Mouse (Mus musculus): ENCODE data around the gene Hivep1.

Gene Hivep1

DNA sequence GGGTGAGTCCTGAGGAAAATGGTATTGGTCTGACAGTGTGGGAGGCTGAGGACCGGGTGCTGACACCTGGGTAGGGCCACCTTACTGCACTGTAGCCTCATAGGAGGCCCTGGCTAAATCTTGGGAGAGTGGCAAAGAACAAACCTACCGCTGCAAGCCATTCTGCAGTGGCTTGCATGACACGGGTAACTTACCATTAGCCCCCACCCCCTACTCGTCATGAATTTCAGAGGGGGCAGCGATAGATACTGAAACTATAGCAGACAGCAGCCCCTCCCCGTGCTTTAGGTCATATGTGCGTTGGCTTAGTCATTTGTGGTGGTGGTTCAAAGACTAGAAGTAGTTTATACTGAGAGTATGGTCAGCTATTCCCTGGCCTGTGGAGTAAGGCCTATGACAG, 61.8 kb downstream of the Hivep1 start:
- no peak for DNase-seq (ENCODE audit: low spot score)

DNA sequence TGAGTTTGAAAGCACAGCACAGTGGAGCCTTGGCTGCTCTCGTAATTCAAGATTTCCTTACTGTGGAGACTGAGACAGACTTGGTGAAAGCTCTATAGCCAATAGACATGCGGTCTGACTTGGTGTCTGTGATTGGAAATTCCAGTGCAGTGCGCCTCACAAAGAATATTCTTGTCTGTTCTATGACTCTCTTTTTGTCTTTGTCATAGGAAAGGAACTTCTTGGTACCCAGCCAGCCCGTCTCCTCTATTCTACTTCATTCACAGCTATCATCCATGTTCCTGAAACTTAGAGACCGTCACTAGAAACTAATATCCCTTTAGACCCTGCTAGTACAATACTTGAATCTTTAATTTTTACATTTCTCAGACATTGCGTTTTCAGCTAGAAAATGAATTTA, 64.5 kb downstream of the Hivep1 start:
- no peak for DNase-seq (ENCODE audit: low spot score)

DNA sequence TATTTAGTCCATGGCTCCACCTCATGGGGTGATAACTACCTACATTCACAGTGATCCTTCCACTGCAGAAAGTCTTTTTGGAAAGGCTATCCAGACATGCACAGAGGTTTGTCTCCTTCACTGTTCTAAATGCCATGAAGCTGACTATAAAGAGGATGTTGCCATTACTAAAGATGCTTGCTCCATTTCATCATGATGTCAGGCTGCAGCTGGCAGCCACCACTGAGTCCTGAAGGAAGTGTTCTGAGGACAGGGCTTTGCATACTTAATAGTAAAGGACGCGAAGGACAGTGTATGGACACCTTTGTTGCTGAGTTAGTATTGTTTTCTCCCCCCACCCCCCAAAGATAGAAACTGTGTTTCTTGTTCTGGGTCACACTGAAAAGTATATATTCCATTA, 67.2 kb downstream of the Hivep1 start:
- no peak for DNase-seq (ENCODE audit: low spot score)

DNA sequence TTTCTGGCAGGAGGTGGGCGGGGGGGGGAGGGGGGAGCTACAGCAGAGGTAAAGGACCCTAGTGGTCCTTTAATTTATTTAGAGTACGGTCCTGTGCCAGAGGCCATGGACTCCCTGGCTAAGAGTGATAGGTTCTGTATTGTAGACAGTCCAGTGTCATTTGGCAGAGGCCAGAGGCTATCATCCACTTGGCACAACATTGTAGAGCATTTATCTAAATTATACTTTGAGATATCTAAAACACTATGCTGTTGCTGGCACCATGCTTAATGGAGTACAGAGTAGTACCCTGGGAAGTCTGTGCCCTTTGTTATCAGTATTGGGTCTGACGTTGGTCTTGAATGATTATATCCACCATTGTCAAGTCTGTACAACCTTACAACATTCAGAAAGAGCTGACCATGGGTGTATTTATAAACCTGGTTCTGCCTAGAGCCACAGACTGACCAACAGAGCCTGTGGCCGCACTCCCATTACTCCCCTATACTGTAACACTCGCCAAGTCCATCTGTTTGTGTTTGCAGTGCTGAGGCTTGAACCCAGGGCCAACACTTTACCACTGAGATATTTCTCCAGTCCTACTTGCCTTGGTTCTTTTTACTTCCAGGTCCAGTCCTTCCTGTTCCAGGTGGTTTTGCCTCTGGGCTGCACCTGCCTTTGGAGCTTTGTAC, 69.4 kb downstream of the Hivep1 start:
- no peak for DNase-seq (ENCODE audit: low spot score)

DNA sequence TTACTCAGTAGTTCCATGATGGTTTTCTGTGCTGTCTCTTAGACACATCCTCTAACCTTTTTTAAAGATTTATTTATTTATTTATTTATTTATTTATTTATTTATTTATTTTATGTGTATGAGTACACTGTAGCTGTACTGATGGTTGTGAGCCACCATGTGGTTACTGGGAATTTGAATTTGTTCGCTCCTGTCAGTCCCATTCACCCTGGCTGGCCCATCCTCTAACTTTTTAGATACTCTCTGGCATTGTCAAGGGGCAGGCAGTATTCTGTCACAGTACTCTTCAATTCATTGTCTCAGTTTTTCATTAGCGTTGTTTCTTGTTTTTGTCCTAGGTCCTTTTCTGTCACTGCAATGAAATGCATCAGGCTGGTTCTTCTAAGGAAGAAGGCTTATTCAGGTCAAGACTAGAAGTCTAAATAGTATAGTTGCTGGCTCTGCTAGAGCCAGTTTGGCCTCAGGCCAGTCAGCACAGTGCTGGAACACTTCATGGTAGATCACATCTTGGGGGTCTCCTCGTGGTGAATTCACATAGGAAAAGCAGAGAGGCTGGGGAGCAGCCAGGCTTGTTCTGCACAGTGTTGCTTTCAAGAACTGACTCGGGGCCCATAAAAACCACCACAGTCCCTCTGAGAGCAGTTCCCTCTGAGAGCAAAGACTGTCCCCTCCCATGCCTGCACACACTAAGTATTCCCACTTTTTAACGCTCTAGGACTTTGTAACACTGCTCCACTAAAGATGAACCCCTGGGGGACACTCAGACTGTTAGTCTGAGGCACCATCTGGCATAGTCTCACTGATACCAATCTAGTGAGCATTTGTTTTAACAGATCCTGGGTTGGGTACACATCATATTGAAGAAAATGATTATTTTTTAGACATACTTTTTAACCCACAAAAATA, 70.2 kb downstream of the Hivep1 start:
- no peak for DNase-seq (ENCODE audit: low spot score)

DNA sequence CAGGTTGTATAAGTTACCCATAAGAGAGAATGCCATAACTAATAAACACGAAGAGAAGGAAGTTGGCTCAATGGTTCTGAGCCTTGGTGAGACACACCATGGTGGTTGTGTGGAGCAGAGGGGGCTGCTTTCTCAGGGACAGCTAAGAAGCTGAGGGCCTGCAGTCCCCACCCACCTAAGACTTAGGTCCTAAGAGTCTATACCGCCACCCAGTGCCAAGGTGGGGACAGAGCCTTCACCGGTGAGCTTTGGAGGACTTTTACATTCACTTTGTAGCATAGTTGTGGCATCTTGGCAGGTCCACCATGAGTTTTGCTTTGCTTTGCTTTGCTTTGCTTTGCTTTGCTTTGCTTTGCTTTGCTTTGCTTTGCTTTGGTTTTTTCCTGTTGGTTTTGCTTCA, 92.8 kb downstream of the Hivep1 start:
- DNase-seq (ENCODE audit: low spot score) = no peak

DNA sequence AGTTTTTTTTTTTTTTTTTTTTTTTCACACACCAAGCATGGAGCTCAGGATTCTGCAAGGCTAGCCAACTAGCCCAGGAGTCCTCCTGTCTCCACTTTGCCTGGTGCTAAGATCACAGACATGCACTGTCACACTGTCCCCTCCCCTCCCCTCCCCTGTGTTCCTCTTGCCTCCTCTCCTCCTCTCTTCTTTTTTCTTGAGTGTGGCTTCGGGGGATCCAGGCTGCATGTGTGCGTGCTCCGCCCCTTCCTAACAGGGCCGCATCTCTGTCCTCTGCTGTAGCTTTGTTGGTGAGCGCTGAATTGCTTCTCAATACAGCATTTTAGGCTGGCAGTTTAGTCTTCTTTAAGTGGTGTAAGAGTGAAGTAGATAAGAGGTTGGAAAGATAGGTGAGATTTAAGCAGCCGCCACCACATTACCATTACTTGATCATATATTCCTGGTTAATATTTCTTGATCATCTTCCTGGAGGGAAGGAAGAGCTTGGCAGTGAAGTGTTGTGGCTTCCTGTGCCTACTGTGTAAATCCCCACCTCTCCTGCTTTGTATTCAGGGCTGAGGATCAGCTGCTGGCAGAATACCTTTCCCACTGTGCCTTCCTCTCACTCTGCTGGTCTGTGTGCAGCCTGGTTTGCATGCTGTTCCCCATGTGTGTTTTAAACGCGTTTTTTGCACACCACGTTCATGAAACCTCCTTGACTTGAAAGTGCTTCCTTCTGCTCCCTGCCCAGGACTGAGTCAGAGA, 97.7 kb downstream of the Hivep1 start:
- no peak for DNase-seq (ENCODE audit: low spot score)

DNA sequence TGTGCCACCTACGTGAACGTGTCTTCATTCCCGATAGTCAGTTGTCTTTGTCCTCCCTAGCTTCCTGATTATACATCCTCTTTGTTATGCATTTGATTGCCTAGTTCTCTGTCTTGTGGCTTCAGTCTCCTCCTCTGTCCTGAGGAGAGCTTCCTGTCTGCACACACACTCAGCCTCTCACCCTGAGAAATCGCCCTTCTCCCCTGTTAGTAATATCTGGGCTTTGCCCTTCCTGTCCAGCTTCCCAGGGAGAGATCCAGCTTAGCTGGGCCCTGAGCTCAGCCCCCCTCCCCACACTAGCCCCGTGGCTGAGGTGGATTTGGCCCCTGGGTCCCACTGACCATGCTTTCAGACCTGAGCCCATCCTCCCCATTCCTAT, 98.2 kb downstream of the Hivep1 start:
- no peak for DNase-seq (ENCODE audit: low spot score)

DNA sequence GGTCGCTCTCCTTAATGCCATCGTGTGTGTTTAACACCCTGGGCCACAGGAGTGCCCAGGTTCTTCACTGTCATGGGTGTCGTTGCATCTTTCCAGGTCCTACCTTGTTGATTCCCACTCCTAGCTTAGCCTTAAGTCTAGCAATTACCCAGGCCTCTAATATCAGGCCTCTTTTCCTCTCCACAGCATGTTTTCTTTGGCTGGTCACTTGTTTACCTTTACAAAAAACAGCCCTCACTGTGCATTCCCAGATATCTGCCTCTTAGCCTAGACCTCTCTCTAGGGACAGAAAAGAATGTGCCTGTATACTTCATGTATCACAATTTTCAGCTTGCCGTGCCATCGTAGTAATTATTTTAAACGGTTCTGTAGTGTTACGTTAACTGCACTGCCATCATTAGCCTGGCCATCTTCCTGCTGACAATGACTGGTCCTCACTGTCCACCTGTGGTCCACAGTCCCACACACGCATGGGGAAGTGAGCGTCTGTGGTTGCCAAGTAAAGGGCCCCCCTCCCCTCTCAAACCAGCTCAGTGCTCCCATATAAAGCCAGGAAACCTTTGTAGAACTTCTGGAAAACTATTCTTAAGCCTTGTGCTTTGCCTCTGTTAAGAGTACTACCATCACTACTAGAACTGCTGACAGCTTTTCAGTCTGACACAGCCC, 98.8 kb downstream of the Hivep1 start:
- DNase-seq (ENCODE audit: low spot score) = no peak

DNA sequence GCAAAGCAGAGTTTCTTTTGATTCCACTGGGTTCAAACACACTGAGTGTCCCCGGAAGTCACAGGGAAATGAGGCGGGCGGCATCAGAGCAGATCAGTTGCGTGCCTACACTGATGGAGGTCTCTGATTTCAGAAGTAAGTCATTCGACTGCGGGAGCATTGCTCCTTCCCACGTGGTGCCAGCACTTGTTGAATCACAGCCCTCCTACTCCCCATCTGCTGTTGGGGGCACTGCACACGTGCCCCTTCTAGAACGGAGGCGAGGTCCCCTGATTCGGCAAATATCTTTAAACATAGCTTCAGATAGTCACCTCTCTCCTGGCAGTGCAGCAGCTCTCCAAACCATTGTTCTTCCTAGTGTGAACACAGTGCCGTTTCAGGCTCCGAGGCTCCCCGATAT, 106.4 kb downstream of the Hivep1 start:
- no peak for DNase-seq (ENCODE audit: low spot score)

DNA sequence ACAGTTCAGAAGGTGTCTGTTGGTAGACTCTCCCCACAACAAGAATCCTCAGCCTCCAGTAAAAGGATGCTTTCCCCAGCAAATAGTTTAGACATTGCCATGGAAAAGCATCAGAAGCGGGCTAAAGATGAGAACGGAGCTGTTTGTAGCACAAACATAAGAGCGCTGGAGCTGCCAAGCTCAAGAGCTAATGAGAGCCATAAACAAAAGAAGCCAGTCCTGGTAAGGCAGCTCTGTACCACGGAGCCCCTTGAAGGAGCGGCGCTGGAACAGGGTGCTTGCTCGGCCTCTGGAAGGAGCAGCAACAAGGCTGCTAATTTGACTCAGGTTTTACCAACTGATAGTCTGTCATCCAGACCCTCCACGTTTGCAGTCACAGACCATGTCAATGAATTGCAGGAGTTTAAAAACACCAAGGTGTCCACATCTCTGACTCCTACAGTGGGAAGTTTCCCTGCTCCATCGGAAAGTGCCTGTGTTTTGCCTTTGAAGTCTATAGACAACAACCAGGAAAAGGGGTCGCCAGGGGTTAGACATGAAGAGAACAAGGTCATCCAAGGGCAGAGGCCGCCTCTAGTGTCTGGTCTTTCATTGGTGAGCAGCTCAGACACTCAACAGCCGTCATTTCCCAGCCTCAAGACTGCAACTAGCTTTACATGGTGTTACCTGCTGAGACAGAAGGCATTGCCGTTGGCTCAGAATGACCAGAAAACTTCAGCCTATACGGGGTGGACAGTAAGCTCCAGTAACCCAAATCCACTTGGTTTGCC, 107.8 kb downstream of the Hivep1 start:
- no peak for DNase-seq (ENCODE audit: low spot score)

DNA sequence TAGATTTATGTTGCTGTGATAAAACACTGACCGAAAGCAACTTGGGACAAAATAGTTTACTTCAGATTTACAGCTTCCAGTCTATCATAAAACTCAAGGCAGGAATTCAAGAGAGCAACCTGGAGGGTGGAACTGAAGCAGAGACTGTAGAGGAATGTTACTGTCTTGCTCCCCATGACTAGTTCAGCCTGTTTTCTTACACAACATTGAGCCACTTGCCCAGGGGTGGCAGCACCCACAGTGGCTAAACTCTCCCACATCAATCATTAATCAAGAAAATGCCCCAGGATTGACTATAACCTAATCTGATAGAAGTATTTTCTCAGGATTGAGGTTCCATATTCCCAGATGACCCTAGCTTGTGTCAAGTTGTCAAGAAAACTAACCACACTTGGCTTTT, 119.0 kb downstream of the Hivep1 start:
- DNase-seq (ENCODE audit: low spot score) = no peak

DNA sequence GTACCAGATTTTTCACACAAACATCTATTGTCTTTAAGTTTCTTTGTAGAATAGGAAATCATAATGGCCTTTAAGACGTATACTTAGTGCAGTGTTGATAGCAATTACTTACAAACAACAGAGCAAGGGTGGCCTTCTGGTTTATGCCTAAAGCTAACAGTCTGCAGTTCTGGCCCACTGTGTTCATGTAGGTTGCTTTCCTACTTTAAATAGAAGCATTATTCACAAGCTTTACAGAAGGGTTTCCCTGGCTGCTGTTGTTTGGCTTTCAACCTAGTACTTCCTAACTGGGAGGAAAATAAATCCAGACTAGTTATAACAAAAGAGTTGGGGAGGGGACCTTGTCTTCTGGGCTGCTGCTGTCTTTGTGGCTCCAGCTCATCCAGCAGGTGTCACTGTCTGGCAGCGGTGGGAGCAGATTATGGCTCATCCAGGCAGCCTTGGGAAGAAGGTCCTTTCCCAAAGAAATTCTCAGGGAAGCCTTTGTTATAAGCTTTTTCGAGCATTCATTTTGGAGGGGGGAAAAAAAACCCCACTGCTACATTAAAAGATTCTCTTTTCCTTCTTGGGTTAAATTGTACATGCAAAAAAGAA, 123.1 kb downstream of the Hivep1 start:
- DNase-seq (ENCODE audit: low spot score) = no peak

DNA sequence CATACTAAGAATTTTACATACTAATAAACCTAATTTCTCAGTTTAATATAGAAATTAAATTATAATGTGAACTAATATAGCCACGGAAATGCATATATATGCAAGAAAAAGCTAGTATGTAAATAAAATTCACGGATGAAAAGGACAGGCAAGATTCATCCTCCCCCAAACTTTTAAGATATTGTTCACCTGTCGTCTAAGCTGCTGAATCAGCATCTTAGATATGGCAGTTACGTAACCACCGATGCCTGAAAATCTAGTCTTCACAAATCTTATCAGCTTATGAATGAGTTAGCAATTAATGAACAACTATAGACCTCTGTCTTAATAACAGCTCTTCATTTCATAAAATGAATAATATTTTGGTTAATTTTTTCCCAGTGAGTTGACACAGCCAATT, 130.8 kb downstream of the Hivep1 start:
- DNase-seq (ENCODE audit: low spot score) = no peak

DNA sequence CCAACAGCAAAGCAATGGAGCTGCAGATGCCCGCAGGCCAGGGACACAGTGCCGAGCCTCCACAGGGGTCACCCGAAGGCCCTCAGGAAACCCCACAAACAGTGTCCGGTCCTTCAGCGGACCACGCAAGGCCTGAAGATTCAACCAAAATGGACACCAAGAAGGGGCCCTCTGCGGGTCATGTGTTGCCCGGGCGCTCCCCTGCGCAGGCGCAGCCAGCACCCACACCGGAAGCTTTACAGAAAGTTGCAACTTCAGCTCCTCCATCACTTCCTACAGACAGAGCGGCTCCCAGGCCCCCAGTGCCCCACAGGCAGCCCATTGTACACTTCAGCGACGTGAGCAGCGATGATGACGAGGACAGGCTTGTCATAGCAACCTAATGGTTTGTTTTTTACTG, 132.3 kb downstream of the Hivep1 start:
- DNase-seq (ENCODE audit: low spot score) = peak; percentile 82

DNA sequence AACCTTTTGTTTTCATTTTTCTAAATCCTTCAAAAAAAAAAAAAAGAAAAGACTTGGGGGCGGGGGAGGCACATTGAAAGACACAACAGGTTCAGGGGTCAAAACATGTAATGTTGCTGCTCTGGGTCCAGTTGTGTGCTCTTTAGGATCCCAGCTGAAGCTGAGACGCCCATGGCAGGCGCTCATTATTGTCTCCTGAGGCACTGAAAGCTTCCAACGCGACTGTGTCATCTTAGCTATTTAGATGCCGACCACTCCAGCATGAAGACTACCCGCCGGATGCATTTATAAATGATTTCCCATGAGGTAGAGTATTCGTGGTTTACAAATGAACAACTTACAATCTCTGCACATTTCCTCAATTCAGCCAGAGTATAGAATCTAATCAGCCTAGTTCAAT, 141.2 kb downstream of the Hivep1 start:
- DNase-seq (ENCODE audit: low spot score) = no peak

DNA sequence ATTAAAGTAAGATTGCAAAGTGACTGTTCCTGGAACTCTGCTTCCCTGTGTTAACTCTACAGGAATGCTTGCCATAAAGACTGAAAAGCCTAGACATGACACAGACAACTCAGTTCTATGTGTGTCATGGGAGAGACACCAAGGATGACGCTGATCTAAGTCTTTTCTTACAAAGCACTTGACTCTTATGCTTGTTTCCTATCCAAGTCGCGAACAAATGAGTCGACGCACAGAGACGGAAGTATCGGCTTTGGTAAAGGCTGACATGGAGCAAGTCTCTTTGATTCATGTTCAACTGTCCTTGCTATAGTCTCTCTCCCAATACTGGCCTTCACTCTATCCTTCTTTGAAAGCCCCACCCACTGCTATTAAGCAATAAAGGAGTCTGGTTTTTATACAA, 143.8 kb downstream of the Hivep1 start:
- DNase-seq (ENCODE audit: low spot score) = no peak

DNA sequence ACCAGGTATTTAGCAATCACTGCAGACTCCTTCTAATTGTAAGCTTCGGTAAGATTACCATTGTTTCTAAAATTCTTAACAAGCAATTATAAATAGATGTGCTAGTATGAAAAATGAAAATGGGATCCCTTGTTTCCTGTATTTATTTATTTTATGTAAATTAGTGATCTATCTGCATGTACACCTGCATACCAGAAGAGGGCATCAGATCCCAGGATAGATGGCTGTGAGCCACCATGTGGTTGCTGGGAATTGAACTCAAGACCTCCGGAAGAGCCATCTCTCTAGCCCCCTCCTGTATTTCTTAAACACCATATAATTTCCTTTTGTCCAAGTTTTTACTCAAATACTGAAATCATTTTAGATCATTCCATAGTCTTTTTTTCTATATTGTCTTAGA, 145.8 kb downstream of the Hivep1 start:
- no peak for DNase-seq (ENCODE audit: low spot score)

DNA sequence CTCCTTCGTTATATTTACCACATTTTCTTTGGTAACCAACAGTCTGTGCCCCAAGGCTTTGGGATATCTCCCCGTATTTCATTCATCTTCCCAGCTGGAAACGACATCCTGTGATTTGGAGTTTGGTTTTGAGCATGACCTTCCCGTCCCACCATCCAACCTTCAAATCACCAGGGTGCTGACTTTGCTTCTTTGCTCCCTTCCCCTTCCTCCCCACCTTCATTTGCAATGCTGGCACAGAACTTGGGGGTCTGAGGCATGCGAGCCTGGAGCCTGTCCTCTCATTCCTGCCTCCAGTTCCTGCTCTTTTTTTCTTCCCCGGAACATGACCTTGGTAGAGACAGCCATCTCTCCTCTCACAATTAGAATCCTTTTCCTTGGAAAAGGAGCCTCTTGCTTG, 161.7 kb downstream of the Hivep1 start:
- DNase-seq (ENCODE audit: low spot score) = no peak

DNA sequence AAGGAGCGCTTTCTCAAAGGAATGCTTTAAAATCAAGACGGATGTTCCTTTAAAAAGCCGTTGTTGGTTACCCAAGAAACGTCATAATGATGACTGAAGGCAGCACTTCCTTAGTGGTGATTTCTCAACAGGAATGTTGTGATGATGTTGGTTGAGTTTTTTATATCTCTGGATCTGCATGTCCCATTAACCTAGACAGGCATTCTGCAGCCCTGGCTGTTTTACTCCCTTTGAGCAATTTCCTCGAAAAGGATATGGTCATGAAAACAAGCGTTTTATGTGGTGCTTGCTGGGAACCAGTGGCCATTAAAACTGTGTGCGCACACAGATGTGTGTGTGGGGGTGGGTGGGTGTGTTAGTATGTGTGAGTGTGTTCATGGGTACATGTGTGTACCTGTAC, 170.6 kb downstream of the Hivep1 start:
- DNase-seq (ENCODE audit: low spot score) = no peak

DNA sequence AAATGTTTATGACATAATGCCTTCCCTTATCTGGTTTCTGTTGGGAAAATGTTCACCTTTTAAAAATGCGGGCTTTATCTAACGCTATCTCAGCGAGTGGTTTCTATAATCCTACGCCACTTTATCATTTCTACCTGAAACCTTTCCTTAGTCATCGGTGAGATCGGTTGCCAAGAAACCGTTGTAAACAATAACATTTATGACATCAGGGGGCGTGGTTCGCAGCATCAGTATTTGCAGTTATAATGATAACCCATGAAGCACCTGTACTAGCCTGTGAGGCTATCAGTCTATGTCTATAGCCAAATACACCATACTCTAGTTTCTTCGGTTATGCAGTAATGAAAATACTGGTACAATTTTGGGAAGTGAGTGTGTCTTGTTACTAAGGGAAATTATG, 177.0 kb downstream of the Hivep1 start:
- no peak for DNase-seq (ENCODE audit: low spot score)
